Mouse (Mus musculus): ENCODE results near the gene Cybrd1. TPM values are rescaled to one million over a fixed set of nuclear protein-coding genes. Genes with fewer than 3 reads are reported as not detected.

Gene Cybrd1
- 10.2 and 13.0 TPM in 2 replicates for polyA plus RNA-seq (2015; fragmentation: Nextera tagmentation; extraction: Ambion mirVana)

DNA sequence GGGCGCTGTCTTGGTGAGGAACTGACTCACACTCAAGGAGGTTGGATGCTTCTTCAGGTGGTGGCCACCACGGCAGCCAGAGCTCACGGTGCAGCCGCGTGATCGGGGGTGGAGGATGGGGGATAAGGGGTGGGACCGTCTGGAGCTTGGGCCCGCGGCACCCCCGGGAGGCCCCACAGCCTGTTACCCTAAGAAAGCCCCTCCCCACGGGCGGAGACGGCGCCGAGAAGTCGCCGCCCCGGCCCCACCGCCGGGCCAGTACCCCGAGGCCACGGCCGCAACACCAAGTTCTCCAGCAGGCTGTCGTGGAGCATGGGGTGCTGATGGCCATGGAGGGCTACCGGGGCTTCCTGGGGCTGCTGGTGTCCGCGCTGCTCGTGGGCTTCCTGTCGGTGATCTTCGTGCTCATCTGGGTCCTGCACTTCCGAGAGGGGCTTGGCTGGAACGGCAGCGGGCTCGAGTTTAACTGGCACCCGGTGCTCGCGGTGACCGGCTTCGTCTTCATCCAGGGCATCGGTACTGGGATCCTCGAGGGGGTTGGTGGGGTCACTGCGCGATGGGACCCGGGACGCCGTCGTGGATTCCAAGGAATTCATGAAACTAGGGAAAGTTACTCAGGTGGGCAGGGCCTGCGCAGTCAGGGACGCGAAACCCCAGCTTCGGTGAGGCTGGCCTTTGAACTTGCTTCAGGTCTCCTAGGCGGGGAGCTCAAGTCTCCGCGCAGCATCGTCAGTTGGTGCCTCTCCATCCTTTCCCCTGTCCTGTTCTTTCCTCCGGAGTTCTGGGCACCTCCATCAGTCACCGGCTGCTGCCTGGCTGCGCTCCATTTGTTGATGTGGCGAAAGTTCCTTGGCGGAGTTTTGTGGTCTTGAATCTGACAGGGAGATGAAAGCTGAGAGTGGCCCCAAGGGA lies at the start of gene Cybrd1:
Gene Cybrd1 (plus strand): TSS at position 127 of the 912 bp plus-strand sequence.
- DNase-seq (ENCODE audit: low spot score) (peak; percentile 69), ATAC-seq (ENCODE audit: low FRiP score, low TSS enrichment) (peak; percentile 69)
- Histone ChIP-seq H3K9me3 (ENCODE audit: control insufficient read depth, low read length) (no peaks in the 10 kb centered on the region), H3K9ac (ENCODE audit: low read length) (peak within 1 kb of the TSS; percentile 72), H3K27me3 (ENCODE audit: control insufficient read depth, insufficient read depth, low read length) (no peaks in the 10 kb centered on the region), H3K36me3 (ENCODE audit: control insufficient read depth, insufficient read depth, low read length) (no peaks in the 10 kb centered on the region), H3K4me2 (replicated peaks; ENCODE audit: low read depth) (peak within 1 kb of the TSS; percentile 91), H3K4me1 (replicated peaks; ENCODE audit: control insufficient read depth, insufficient read depth) (no peaks in the 10 kb centered on the region), H3K27ac (replicated peaks) (peak within 1 kb of the TSS; percentile 56), H3K4me3 (ENCODE audit: low read depth, low read length) (peak within 1 kb of the TSS; percentile 58)
- 2% methylated on average over 60 of the region's 60 CpGs for WGBS
- TF ChIP-seq CTCF (IDR thresholded peaks at IDR 0.05; ENCODE audit: low read depth) (no peak), EP300 (optimal IDR thresholded peaks at IDR 0.05) (no peak)

DNA sequence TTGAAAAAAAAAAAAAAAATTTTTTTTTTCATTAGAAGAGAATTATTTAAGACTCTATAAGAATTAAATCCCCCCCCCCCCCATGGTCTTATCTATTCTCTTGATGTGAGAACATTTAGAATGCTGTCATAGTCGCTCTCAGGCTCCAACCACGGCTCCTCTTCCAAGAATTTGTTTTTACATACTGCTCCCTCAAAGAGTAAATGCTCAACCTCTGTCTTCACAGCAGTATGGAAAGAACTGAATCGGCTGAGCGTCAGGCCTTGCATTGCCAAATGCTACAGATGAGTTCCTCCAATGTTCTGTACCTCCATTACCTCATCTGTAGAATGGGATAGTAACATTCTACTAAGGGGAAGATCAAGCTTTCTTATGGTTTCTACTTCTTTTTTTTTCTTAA lies 46.1 kb upstream of the Cybrd1 start:
- DNase-seq (ENCODE audit: low spot score) (no peak), ATAC-seq (ENCODE audit: low FRiP score, low TSS enrichment) (no peak)
- H3K27ac ChIP-seq (replicated peaks), result no peak overlapping the region
- TF ChIP-seq EP300 (optimal IDR thresholded peaks at IDR 0.05) (no peak), CTCF (IDR thresholded peaks at IDR 0.05; ENCODE audit: low read depth) (no peak)
- H3K4me1 ChIP-seq (replicated peaks; ENCODE audit: control insufficient read depth, insufficient read depth), result no peaks in the 10 kb centered on the region
- no peak overlapping the region for H3K4me3 ChIP-seq (ENCODE audit: low read depth, low read length)
- H3K36me3 ChIP-seq (ENCODE audit: control insufficient read depth, insufficient read depth, low read length), result peaks cover 6% of the 10 kb centered on the region; the same call in 1 of the 2 replicates
- no peak overlapping the region for H3K4me2 ChIP-seq (replicated peaks; ENCODE audit: low read depth)
- no peak overlapping the region for H3K9ac ChIP-seq (ENCODE audit: low read length)
- no peaks in the 10 kb centered on the region for H3K9me3 ChIP-seq (ENCODE audit: control insufficient read depth, low read length)
- no peaks in the 10 kb centered on the region for H3K27me3 ChIP-seq (ENCODE audit: control insufficient read depth, insufficient read depth, low read length)
- 95% methylated on average over 4 of the region's 4 CpGs for WGBS

DNA sequence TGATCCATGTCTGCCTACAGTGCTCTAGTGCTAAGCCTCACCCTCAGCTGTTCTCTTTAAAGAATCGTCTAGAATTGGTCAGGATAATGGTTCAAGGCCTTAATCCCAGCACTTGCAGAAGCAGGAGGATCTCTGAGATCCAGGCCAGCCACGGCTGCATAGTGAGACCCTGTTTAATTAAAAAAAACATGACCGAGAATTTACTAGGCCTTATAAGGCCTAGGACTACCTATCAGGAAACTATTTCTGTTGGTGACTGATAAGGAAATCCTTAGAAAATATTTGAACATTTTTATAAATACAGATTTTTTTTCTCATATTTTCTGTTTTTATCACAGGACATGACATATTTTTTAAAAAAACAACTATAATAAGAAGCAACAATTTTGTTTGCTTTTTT lies 44.4 kb upstream of the Cybrd1 start:
- TF ChIP-seq CTCF (IDR thresholded peaks at IDR 0.05; ENCODE audit: low read depth) (no peak), EP300 (optimal IDR thresholded peaks at IDR 0.05) (no peak)
- ATAC-seq (ENCODE audit: low FRiP score, low TSS enrichment), result no peak
- 82% methylated on average over 3 of the region's 3 CpGs for WGBS
- Histone ChIP-seq H3K9me3 (ENCODE audit: control insufficient read depth, low read length) (no peaks in the 10 kb centered on the region), H3K4me1 (replicated peaks; ENCODE audit: control insufficient read depth, insufficient read depth) (no peaks in the 10 kb centered on the region), H3K27ac (replicated peaks) (no peak overlapping the region), H3K27me3 (ENCODE audit: control insufficient read depth, insufficient read depth, low read length) (no peaks in the 10 kb centered on the region), H3K4me3 (ENCODE audit: low read depth, low read length) (no peak overlapping the region), H3K36me3 (ENCODE audit: control insufficient read depth, insufficient read depth, low read length) (peaks cover 6% of the 10 kb centered on the region; the same call in 1 of the 2 replicates), H3K4me2 (replicated peaks; ENCODE audit: low read depth) (no peak overlapping the region), H3K9ac (ENCODE audit: low read length) (no peak overlapping the region)
- DNase-seq (ENCODE audit: low spot score), result no peak

DNA sequence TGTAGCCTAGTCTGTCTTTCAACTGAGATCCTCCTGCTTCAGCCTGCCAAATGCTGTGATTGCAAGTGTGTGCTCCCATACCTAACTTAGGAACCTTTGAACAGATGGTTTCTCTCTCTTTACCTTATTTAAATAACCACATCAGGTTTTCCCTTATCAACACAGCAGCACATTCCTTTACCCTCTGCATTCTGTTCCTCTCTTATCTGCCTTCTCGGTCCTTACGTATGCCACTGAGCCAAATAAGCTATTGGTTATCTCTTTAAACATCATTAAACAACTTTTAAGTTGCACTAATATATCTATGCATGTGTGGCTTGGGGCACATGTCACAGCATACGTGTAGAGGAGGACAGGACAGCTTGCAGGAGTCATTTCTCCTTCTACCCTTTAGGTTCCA lies 43.9 kb upstream of the Cybrd1 start:
- H3K4me1 ChIP-seq (replicated peaks; ENCODE audit: control insufficient read depth, insufficient read depth), result no peaks in the 10 kb centered on the region
- no peaks in the 10 kb centered on the region for H3K27me3 ChIP-seq (ENCODE audit: control insufficient read depth, insufficient read depth, low read length)
- WGBS, result 71% methylated on average over 3 of the region's 3 CpGs
- ATAC-seq (ENCODE audit: low FRiP score, low TSS enrichment), result no peak
- no peak overlapping the region for H3K4me3 ChIP-seq (ENCODE audit: low read depth, low read length)
- DNase-seq (ENCODE audit: low spot score), result no peak
- no peak overlapping the region for H3K27ac ChIP-seq (replicated peaks)
- no peaks in the 10 kb centered on the region for H3K9me3 ChIP-seq (ENCODE audit: control insufficient read depth, low read length)
- no peak overlapping the region for H3K4me2 ChIP-seq (replicated peaks; ENCODE audit: low read depth)
- TF ChIP-seq EP300 (optimal IDR thresholded peaks at IDR 0.05), result no peak
- no peak for TF ChIP-seq CTCF (IDR thresholded peaks at IDR 0.05; ENCODE audit: low read depth)
- H3K36me3 ChIP-seq (ENCODE audit: control insufficient read depth, insufficient read depth, low read length), result peaks cover 6% of the 10 kb centered on the region; the same call in 1 of the 2 replicates
- no peak overlapping the region for H3K9ac ChIP-seq (ENCODE audit: low read length)

DNA sequence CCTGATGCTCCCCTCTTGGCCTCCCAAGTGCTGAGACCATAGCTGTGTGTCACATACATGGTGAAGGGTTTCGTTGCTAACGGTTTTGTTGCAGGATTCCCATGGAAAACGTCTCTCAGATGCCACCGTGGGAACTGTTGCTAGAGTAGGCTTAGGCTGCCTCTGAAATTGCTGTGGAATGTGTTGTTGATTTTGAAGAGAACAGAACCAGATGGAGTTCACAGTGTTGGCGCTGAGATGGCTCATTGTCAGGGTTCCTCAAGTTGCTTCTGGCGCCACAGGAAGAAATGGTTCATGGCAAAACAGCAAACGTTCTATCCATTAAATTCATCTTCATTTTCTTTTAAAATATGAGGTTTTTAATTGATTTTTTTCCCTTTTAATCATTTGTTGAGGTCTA lies 35.3 kb upstream of the Cybrd1 start:
- no peak overlapping the region for H3K9ac ChIP-seq (ENCODE audit: low read length)
- no peak overlapping the region for H3K4me3 ChIP-seq (ENCODE audit: low read depth, low read length)
- ATAC-seq (ENCODE audit: low FRiP score, low TSS enrichment), result no peak
- no peak overlapping the region for H3K27ac ChIP-seq (replicated peaks)
- TF ChIP-seq EP300 (optimal IDR thresholded peaks at IDR 0.05) (no peak), CTCF (IDR thresholded peaks at IDR 0.05; ENCODE audit: low read depth) (no peak)
- 91% methylated on average over 7 of the region's 7 CpGs for WGBS
- H3K4me1 ChIP-seq (replicated peaks; ENCODE audit: control insufficient read depth, insufficient read depth), result no peaks in the 10 kb centered on the region
- no peaks in the 10 kb centered on the region for H3K27me3 ChIP-seq (ENCODE audit: control insufficient read depth, insufficient read depth, low read length)
- H3K4me2 ChIP-seq (replicated peaks; ENCODE audit: low read depth), result no peak overlapping the region
- H3K9me3 ChIP-seq (ENCODE audit: control insufficient read depth, low read length), result no peaks in the 10 kb centered on the region
- DNase-seq (ENCODE audit: low spot score), result no peak
- H3K36me3 ChIP-seq (ENCODE audit: control insufficient read depth, insufficient read depth, low read length), result 0 out of 2 replicates have a peak, but pooled peaks cover 5% of the 10 kb centered on the region

All from stomach, postnatal 0 days (tissue).